Mouse (Mus musculus): Measurements from ENCODE around the gene Commd9. TPM values are rescaled to one million over a fixed set of nuclear protein-coding genes. Genes with fewer than 3 reads are reported as not detected.

The Commd9 gene
- total RNA-seq, 2 experiments from 2014 or later, result 33.7 to 38.3 TPM

DNA sequence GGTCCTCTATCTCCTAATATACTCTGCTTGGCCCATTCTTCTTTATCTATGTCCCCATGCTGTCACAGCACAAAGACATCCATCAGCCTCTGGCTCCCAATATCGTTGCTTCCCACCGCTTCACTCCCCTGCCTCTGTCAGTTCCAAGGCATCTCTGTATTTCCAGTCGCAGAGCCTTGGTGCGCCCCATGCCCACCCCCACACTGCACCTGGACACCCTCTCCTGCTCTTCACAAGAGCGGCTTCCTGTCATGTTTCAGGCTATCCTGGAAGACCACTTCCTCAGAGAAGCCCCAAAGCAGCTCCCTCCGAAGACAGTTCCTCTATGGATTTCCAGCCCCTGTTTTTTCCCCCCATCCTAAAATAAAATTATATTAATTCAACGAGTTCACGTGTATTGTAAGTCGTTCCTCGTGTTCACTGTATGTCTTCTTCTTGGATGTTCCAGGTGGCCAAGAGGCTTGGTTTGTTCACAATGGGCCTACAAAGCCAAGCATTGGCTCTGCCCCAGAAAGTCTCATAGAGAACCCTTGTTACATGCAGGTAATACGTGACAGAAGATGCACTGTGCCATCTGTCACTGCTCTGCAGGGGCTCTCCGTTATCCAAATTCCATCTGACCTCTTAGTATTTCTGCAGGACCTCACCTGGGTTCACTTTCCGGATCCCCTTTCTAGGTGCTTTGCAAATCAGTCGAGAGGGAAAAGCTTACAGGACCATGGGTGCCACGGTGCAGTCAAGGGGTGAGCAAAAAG lies 23.5 kb downstream of the Commd9 start:
- no peak for DNase-seq

DNA sequence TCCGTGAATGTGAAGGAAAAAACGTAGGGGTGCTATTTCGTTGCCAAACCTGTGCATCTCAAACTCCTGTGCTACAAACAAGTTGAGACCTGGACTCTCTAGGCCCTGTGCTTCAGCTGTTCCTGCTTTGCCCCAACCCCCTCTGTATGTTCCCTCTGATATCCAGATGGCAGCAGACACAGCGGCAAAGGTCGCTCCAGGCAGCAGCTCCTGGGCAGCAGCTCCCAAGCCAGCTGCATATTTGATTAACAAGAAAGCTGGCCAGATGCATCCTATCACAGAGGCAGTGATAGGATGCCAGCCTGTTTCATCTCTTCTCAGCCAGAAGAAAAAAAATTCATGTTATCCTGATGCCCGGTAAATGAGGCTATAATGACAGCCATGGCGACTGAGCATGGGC lies 32.5 kb downstream of the Commd9 start:
- DNase-seq, result no peak

DNA sequence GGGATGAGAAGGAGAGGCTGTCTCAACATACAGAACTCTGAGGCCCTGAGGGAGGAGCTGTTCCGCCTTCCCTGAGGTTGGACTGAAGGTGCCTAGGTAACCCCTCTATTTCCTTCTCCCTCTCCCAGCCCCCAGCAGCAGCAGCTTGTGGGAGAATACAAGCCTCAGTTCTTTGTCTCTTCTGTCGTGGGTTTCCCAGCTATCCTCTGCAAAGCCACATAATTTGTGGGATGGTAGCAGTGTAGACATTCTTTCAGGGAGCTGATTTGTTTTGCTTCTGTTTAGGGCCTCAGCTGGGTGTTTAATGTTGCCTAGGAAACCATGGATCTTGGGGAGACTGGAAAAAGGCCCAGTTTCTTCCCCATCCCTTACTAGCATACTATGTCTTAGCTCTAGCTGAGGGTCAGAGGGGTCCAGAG lies 34.1 kb downstream of the Commd9 start:
- DNase-seq, result no peak

DNA sequence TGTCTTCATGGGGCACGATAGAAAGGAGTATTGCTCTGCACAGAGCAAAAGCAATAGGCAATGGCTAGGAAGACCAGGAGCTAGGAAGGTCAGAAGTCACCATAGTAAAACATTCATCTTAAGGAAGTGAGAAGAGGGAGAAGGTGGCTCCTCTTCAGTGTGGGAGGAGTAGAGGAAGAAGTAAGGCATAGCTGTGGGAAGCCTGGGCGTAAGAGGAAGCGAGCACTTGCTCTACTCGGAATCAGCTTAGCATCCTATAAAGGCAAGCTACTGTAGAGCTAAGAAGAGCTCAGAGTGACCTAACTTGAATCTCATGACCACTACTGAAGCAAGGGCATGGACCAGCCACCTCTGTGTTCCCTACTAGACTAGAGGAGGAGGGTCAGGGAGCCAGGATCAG lies 36.3 kb downstream of the Commd9 start:
- DNase-seq, result no peak

DNA sequence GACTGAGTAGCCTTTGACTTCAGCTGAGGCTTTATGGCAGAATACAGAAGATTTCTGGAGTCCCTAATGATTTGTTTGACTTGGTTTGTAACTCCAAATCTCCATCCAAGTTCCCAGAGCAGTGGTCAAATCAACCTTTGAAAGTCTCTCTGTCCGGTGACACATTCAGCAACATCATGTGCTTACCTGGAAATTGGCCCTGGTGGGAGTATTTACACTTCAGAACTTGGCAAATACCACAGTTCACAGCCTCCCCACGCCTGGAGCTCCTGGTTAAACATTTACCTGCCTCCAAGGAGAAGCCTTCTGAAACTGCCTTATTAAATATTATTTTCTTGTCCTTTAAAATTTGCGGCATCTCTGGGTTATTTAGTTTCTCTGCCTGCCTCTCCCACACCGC lies 37.1 kb downstream of the Commd9 start:
- DNase-seq, result no peak

DNA sequence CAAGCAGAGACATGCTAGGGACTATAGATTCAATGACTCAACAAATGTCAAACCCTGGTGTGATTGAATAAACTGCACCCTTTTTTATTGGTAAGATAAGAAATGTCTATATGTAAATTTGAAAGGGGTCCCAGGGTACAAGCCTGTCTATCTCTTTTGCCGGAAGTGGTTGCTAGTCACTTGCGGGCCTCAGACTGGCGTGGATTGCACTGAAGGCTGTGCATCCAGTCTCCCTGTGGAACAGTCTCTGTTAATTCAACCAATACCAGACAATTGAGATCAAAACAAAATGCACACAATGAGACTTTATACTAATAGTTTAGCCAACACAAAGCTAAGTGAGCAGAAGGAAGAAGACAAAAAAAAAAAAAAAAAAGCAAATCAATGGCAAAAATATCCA lies 39.1 kb downstream of the Commd9 start:
- DNase-seq, result no peak

DNA sequence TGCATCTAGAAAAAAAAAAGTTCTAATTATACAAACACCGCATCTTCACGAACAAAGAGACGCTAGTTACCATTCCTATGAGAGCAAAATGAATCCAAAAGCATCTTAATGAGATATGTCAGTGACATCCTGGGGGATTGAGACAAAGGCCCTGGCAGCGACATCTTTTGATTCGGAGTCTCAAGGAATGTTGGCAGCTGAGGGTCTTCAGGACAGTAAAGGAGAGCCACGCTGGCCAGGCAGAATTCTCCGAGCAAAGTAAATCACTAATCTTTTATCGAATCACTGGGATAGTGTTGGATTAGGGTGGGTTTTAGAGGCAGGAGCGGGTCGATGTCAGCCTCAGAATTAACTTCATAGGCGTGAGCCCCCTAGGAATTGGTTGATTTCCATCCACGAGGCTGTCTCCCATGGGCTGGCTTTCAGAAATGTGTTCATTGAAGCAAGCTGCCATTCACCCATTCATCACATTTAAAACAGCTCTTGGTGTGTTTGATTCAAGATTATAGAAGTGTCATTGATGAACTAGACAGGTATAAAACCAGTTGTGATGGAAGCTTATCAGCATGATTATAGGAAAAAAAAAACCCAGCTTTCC lies 39.6 kb downstream of the Commd9 start:
- DNase-seq, result no peak

DNA sequence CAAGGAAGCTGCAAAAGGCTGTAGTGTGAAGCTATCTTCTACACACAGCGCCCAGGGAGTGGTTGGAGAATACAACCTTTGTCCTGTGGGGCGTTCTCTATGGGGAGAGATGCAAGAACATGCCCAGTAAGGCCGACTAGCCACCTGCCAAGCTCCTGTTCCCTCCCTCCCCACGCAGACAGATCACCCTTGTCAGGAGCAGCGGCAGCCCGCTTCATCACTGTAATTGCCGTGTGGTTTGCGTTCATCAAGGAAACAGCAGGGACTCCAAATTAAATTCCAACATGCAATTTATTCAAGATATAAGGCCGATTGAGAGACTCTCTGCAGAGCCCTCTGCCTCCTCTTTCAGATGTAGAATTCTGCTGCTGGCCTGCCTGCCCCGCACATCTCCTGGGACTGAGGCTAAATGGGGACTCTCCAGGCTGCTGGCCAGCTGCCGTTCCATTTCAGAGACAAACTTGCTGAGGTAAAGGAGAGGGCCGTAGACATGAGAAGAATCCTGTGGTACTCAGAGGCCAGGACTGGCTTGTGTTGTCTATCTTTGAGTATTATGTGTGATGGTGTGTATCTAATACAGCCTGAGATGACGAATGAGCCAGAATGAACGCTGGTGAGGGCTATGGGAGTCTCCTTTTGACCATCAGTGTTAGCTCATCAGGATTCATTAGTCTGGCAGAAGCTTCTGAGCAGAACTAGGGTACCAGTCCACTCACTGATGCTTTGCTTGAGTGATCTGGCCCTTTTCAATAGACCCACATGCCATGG lies 46.3 kb downstream of the Commd9 start:
- no peak for DNase-seq

DNA sequence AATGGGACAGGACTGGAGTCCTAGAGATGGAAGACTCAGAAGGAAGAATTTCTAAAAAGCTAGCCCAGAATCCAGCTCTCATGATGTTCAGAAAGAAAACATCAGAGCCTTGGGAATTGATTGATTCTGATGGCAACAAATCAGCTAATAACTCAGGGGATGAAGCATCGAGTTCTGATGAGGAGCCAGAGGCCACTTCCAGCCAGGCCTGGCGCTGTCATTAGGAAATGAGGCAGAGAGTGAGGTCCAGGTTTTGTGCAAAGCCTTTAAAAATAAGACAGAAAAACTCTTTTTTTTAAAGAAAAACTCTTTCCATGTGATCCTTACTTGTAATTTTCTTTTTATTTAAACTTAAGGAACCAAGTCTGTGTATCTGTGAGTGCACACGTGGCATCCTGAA lies 47.3 kb downstream of the Commd9 start:
- no peak for DNase-seq

DNA sequence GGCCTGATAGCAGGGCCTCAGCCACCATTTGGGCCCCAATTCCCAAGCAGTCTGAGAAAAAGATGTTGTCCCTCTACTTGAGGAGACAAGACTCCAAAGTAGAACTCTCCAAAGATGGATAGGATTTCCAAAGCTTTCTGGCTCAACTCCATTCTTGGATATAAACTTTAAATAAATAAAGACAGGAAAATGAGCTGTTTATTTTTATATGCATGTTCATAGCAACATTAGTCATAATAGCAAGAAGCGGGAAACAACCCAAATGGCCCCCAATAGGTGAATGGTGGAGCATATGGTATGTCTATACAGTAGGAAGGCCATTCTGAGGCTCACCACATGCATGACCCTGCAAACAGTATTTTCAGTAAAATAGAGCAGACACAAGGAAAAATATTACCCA lies 49.0 kb downstream of the Commd9 start:
- no peak for DNase-seq

DNA sequence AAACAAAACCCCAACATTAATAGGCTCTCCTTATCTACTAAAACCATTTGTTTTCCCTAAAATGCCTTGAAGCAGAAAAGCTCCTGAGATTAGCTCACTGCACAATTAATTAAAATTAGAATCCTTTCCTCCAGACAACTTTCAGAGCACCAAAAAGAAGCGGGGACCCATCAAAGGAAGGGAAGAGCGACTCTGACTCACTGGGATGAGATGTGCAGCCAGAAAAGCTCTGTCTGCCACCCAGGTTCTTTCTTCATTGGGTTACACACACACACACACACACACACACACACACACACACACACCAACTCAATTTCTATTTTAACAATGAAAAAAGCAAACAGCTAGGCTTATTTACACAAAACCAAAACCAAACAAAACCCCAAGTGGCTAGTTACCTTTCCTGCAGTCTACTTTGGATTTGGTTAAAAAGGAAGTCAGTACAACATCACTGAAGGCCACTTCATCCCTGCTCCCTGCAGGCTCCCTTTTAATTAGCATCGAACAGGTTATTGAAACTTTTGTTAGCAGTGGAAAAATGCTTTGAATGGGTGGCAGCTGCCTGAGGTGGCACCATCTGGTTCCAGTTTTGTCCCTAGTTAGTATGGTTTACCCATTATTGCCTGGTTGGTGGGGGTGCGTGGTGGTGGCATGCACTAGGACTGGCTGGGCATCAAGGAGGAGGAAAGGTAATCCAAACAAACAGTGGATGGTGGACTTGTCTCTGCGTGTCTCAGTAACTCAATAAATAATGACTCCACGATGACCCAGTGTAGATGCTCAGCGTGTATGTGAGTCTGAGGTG lies 64.9 kb downstream of the Commd9 start:
- no peak for DNase-seq

Other genes starting within 250 kb of the Commd9 start
- gene Rag1, start 236.7 kb upstream of the Commd9 start, total RNA-seq (2021), result under 1 TPM; 0.10 to 0.12 TPM
- gene B230118H07Rik, start 236.7 kb upstream of the Commd9 start, total RNA-seq (2021), result 10 to 100 TPM; 32.8 to 35.2 TPM
- 10 to 100 TPM; 14.9 to 15.4 TPM for gene Traf6, start 207.8 kb upstream of the Commd9 start, total RNA-seq (2021)
- 10 to 100 TPM in 1 of 2 experiments, 1 to 10 TPM in 1; 8.6 to 10.7 TPM for gene Prr5l, start 3.2 kb upstream of the Commd9 start, total RNA-seq (2021)

All from layer of hippocampus, postnatal 36 days (tissue).